Mouse (Mus musculus): ENCODE data around the gene Cobl.
A peak's percentile ranks its signal among the peaks of the same experiment; 100 is the strongest.

Cobl gene

DNA sequence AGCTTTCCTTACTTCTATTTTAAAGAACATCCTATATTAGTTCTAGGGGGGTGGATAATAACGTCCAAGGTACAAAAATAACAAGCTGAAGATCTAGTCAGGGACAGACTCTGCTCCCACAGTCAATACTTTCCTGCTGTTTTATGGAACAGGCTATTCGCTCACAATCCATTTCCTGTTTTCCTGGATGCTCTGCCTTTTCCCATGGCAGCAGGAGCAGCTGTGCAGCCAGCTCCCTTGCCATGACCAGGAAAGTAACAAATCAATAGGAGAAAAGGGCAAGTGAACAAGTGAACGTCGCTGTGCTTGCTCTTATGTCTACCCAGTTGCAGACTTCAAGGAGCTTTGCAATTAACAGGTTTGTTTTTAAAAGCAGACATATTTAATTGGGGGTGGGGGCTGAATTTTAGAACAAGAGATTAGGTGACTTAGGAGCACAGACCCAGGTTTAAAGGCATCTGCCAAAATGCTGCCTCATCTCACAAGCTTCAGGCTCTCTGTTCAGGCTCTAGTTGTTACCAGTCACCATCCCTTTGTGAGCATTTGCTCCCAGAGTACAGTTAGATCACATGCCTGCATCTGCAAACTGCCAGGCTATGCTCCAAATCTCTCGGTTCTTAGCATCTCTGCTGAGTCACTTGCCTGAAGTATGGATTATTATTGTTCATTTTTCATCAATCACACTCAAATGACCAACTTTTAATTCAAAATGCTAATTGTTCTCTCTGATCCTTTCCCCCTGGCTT, 164.9 kb downstream of the Cobl start:
- no peak for DNase-seq

DNA sequence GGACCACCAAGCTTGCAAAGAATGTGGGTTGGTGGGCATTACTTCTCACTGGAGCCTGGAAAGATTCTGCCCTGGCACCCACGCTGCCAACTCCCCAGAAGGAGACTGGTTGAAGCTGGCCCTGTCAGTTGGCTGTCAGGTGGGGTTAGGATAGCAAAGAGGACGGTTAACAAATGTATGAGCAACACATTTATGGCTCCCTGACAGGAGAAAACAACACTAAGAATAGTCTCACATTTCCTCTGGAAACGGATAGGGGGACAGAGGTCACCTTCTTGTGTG, 173.2 kb downstream of the Cobl start:
- DNase-seq = no peak

DNA sequence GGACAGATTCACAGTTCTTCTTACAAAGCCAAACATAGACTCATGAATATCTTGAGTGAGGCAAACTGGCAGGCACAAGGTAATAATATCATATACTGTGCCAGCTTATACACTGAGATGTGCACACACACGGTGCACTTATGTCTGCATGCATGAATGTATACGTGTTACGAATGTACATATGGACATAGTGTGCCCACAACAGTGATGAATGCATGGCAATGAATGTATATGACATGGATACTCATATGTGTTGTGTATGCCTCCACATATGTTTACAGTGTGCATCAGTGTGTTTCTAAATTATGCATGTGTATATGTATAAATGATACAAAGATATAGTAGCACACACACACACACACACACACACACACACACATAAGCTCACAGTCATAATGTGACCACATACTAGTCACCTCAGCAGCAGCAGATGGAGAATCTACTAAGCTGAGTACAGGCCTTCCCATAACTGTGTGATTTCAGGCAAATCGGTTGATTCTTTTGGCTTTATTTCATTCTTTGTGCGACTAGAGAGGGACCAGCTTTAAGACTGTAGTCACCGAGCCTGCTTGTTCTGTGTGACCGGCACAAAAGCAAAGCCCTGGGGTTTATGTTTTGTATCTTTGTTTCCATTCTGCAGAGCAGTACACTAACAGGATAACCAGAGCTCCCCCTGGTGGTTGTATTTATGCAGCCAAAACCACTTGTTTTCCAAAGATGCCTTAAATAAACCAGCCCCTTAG, 173.7 kb downstream of the Cobl start:
- DNase-seq = peak; percentile 23

DNA sequence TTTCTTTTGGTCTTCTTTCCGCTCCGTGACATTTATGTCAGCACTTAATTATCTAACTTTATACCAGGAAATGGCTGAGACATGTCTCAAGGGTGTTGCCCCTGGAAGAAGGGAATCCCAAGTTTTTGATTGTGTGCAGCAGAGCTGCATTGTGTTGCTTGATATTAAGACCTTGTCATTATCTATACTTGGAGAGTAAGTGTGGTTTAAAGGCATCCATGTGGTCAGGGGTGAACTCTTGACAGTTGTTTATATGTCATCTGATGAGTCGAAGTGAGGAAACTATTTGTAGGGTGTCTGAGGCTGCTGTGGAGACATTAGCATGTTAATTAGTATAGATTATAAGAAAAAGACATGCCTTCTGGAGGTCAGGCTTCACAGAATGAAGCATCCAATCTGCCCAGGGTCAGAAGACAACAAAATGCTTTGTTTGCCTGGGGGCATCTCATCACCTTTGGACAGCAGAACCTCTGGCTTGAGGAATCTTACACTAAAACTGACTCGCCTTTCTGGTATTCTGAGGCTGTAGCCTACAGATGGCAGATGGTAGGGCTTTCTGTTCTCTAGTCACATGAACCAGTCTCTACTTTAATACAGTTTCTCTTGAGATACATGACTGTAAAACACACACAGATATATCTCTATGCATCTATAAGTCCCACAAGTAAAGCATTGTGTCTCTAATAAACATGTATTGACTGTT, 179.3 kb downstream of the Cobl start:
- no peak for DNase-seq

DNA sequence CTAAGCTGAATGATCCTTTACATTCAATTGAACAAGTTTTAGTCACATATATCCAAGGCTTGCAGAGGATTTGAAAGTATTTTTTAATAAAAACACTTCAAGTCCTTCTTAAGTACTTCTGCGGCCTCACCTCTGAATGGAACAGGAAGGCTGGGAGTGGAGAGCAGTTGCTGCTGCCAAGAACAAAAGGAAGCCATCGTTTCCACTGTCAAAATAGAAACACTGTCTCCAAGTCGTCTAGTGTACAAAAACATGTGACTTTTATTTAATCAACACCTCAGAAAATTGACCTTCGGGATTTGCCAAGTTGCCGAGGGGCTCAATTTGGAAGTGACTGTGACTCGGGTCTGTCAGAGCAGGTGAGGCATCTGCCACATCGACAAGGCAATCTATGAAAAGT, 184.0 kb downstream of the Cobl start:
- peak; percentile 15 for DNase-seq

DNA sequence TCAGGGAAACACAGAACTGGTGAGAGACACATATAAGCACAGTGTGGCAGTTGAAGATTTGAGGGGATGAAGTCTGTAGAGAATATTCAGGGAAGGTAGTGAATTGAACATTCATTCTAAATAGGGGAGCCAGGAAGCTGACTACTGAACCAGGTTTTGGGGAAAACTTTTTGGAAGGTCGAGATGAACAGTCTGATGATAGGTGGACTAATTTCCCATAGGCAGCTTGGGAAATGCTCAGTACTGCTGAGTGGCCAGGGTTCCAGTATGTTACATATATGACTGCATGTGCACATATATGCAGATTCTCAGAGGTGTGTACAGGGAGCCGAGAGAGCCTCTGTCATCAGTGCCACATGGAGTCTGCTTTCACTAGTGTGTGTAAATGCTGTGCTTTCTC, 190.5 kb downstream of the Cobl start:
- no peak for DNase-seq

DNA sequence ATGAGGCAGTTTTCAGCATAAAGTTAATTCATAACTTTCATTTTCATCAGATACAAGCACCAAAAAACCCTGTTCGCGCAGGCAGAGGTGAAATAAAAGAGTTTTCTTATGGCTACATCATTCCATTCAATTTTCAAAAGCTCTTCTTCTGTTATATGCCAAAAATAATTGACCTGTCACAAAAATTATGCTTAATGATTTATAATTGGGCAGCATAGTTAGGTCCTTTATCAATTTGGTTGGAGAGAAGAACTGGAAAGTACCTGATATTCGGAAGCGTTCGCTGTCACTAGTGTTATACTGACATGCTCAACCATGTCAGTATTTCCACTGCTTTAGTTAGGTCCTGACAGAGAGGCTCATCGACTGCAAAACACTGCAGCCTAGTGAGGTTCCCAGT, 191.0 kb downstream of the Cobl start:
- DNase-seq = no peak

DNA sequence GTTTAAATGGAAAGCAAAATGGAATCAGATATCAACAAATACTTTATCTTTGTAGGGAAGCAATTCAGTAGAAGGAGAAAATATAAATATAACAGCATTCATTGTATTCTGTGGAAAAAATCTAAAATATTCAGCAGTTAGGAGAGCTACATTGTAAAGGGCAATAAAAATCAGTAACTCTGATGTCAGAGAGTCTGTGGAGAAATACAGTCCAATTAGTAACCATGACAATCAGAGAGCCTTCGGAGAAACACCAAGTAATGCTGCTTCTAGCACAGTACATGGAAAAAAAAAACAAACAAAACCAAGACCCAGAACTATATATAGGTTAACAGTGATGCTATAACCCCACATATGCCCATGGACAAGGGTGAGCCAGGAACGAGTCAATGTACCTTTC, 206.3 kb downstream of the Cobl start:
- DNase-seq = no peak

DNA sequence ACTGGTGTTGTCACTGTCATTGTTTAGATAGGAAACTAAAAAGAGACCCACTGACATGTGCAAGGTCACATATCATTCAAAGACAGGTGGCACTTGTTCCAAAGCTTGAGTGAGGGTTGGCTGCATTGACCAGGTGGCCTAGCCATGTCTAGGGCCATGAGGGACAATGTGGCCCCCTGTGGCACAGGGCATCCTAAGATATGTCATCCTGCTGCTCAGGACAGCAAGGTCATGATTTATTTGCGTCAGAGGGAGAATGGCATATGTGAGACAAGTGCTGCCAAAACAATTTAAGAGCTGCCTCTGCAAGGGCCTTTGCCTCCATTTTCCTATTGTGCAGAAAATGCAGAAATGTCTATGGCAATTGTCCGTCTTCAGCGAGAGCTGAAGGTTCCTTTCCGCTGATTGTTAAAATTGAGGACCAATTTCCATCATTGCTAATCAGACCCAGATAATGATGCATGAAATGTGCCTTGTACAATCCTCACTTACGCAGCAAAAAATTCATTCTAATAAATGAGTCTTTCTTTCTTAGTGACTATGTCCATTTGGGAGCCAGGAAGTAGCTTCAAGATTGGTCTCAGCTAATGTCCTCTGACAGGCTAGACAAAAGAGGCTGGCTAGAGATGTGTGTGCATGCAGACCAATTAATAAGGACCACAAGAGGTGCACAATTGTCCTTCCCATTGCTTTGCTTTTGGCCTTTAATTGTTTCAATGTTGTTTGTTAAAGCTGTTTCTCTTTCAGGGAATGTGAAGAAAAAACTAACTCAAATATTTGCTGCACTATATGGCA, 207.2 kb downstream of the Cobl start:
- DNase-seq = no peak

DNA sequence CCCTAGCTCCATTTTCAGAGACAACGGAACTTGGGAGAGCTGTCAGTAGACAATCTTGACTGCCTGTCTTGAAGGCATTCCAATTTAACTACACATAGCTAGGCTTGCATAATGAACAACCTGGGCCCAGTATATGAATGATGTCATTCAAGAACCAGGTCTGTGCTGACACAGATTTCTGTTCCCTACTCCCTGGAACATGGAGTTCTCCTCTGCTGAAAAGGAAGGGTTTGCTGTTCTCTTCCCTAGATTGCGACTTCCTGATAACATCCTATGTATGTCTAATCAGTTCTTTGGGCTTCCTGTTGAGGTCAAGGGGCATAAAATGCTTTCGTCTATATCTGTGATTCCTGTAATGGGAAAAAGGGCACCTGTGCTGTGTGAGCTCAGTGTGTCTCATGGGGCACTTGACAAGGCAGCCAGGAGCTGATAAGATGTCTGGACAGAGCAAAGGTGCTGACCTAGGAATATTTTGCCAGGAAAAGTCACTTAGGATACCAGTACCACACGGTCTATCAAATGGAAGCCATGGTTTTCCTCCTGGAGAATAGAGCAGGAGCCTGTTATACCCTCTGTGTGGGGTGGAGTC, 219.3 kb downstream of the Cobl start:
- DNase-seq = no peak

DNA sequence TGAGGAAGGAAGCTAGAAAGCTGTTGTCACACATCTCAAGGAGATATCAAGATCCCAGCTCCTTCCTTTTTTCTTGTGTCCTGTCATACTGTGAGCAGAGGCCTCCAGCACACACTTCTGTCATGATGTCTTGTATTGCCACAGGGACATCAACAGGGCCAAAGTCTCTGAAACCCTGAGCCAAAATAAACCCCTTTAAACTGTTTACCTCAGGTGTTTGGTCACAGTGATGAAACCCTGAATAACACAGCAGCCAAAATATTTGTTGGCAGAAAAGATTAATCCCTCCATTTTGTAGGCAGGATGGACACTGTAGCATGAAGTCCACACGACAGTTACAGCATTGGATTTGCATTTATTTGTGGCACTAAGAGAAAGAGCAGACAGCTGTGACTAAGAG, 228.4 kb downstream of the Cobl start:
- DNase-seq = no peak

DNA sequence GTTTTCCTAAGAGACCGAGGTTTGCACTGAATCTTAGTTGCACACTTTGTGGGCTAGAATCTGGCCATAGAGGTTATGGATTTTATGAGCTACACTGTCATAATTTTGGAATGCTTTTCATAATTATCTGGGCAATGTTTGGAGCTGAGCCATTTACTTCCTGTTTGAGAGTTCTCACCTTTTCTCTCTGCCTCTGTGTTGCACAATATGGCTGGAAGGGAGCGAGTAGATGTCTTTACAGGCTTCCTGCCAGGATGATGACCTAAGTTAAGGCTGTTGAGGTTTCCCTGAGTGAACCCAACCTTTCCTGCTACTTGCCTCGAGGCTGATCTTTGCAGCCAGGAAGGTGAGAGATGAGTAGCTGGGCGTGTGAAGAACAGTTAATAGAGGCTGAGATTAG, 229.9 kb downstream of the Cobl start:
- no peak for DNase-seq

DNA sequence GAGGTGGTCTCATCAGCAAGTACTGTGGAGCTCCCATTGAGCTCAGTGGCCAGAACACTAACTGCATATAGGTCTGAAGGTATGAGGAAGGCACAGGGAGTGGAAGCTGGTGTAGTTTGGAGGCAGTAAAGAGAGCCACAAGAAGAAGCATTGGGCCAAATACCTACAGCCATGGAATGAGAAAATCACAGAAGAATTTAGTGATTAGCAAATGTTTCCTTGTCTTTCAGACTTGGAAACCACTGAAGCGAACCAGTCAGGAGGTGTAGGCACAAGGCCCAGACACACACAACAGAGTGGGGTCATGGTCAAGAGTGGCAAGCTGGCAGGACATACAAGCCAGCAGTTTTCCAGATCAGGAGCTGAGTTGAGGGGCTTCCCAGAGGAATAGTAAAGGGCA, 230.6 kb downstream of the Cobl start:
- no peak for DNase-seq

DNA sequence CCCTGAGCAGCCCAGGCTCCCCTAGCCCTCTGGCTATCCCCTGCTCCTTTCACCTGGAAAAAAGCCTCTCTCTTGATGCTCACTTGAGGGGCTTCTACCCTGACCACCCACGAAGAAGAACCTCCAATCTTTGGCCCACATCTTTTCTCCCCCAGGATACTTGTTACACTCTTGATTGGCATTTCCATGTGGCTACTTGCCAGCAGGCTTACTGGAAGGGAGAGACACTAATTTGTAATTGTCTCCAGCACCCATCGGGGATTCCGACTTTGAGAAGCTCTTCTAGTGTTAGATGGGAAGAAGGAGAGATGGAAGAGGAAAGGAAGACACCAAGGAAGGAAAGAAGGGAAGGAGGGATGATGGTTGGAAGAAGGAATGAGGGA, 232.0 kb downstream of the Cobl start:
- no peak for DNase-seq

DNA sequence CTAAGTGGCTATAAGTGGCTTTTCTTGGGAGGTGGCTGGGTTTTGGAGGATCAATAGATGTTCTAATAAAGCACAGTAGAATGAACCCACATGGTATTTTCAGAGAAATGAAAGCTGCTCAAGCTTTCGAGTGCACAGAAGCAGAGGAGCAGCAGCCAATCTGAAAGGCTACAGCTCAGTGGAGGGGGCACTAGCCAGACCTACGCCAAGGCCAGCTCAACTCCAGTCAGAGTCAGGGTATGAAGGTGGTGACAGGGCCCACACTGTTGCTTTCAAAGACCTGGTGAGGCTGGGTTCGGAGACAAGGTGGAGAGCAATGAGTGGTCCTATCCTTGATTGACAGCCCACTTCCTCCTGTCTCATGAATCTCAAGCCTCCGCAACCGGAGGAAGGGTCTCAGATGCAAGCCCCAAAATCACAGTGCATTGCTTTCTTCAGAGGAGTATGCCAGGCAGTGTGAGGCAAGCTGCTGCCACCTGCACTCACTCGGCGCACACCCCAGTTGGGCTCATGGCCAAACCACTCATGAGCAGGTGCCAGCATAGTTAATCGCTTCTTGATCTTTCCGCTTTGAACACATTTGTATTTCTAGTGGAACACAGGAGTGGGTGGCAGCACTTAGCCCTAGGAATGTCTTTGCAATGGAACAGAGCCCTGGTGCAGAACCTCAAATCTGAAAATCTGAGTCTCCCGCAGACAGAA, 232.6 kb downstream of the Cobl start:
- DNase-seq = peak; percentile 76

DNA sequence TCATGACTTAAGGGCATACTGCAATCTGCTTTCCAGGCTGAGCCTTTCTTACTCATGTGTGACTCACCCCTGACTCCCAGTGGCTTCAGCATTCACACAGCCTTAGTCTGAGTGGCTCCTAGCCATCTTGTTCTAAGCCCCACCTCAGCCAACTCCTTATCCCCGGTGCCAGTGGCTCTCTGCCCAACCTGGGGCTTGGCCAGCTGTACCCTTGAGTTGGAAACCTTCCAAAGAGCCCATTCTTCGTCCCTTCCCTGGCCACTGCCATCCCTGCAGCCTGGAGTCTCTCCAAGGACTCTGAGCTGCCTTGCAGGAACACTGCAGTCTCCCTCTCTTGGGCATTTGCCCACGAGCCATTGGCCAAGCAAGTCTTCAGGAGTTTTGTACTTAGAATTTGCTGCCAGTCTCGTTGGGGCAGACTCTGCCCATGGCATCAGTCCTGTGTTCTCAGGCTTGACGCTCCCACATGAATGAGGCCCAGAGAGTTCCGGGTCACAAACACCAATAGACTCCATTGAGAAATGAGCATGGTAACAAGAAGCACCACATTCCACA, 233.2 kb downstream of the Cobl start:
- DNase-seq = peak; percentile 75

DNA sequence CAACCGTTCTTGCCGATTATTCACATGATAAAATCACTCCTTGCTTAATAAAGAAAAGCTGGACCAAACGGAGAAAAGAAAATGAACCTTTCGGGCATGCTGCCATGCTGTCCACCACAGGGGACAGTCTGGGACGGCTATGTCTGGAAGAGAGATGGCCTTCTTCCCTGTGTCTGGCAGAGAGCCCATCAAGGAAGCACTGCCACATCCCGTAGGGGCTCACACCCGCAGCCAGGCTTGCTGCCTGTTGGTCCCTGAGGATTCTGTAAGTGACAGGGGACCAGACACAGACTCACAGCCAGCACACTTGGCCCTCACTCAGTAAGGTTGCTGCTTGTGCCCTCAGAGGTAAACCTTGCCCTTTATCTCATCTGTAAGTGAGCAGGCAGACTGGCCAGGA, 235.3 kb downstream of the Cobl start:
- DNase-seq = peak; percentile 6

DNA sequence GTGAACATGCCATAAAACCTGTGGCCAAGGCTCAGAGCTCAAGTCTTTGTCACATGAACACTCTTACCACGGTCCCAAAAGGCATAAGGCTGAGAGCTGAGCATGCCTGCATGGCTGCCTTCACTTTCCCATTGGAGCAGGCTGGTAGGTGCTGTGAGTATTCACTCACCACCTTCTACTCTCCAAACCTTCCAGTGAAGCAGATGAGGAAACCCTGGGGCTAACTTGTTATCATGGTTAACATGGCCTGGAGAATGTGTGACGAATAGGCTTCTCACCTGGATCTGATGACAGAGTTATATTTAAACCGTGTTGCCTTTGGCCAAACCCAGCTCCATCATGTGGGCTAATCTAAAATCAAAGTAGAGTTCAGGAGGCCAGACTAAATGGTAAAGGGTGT, 237.4 kb downstream of the Cobl start:
- no peak for DNase-seq

DNA sequence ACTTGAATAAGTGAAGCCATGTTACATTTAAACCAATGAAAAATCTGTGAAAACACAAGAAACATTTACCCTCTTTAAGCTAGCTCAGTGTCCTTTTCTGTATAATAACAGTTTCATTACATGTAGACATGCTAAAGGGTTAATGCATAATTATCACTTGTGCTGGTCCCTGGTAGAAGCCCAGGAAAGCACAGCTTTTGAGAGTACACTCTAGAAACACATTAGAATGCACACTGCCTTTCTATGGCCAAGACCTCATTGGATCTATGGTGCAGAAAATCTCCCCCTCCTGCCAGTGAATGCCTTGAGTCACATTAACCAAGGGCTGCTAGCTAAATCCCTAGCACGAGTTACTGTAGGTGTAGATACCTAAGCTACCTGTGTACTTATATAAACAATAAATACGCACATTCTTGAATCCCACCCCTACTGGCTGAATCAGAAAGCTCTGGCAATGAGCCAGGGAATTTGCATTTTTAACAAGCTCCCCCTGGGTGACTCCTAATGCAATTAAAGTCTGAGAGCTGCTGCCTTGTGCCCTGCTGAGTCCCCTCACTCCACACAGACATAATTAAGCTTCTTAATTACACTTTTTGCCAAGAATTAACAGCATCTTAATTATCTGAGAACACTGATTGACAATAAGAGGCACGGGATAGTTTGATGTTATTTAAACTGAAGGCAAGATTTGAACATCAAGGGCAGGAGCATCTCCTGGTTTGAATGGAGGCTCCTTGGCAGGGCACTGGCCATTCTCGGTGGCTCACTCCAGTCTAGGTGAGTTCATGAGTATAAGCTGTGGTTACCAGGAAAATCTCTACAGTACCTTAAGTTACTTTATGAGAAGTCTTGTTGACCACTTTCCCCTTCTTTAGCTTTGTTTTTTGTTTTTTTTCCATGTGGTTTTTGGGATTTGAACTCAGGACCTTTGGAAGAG, 244.9 kb downstream of the Cobl start:
- no peak for DNase-seq

DNA sequence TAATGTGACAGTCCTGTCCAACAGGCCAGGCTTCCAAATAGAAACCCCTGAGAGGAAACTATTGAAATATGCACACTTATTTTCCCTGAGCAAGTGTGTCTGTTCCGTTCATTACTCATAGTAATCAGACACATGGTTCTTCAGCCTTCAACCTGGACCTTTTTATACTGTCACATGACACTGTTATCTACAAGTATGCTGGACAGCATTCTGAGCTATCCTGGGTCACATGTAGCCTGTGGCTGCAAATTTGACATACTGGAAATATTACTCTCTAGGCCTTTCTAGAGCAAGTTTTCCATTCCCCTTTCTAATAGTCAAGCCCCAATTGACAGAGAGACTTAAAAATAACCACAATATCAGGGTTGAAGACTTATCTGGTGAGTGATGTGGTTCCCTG, 247.9 kb downstream of the Cobl start:
- DNase-seq = no peak

DNA sequence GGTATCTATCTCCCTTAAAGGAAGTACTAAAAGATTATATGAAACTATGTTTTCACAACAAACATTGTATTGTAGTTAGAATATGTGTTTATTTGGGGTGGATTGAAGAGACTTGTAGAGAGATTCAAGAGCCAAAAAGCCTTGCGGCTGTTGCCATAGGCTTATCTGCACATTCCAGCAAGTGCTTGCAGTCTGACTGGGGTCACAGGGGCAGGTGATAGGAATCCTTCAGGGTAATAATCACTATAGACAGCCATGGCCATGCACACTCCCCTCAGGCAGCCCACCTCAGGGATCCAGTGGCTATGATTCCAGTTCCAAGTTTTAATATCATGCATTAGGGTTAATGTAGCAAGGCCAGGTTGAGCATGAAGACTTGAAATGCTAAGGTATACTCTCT, 249.2 kb downstream of the Cobl start:
- no peak for DNase-seq

Measured in kidney, adult 11 months (tissue).